Mouse (Mus musculus) embryonic facial prominence, embryonic 11.5 days (tissue): Measurements from ENCODE around the gene D10Wsu102e. TPM values are rescaled to one million over a fixed set of nuclear protein-coding genes. Genes with fewer than 3 reads are reported as not detected.

Experiments used
- ATAC-seq: fragments of 200-750 bp; cut with Nextera tagmentation; replicated peaks from 2 replicates; pipeline ENCODE4 v1.8.0; 2017; ENCODE audit warnings: low read depth; ENCODE audit not compliant: insufficient number of reproducible peaks, low FRiP score, low TSS enrichment
- DNase-seq: peaks from one replicate; pipeline ENCODE4 v3.0.0-alpha.2; 2015; ENCODE audit warnings: low spot score
- H3K27ac ChIP-seq: fragments of 300-500 bp; sonication (generic); replicated peaks from 2 replicates; pipeline ENCODE4 v1.5.1; 2014; ENCODE audit warnings: mild to moderate bottlenecking, low read depth, low read length, control low read depth
- H3K27me3 ChIP-seq: fragments of 300-500 bp; sonication (generic); 2 replicates; pipeline ENCODE4 v1.6.1; 2014; ENCODE audit warnings: mild to moderate bottlenecking, low read length, moderate library complexity, mixed read lengths; ENCODE audit not compliant: control insufficient read depth, insufficient read depth
- H3K36me3 ChIP-seq: fragments of 300-500 bp; sonication (generic); replicated peaks from 2 replicates; pipeline ENCODE4 v1.6.1; 2014; ENCODE audit warnings: low read depth, mild to moderate bottlenecking, low read length, moderate library complexity, mixed read lengths; ENCODE audit not compliant: control insufficient read depth, insufficient read depth
- H3K4me1 ChIP-seq: fragments of 300-500 bp; sonication (generic); 2 replicates; pipeline ENCODE4 v1.6.1; 2014; ENCODE audit warnings: low read length, mixed read lengths; ENCODE audit not compliant: control insufficient read depth, insufficient read depth
- H3K4me2 ChIP-seq: fragments of 300-500 bp; sonication (generic); 2 replicates; pipeline ENCODE4 v1.6.1; 2014; ENCODE audit warnings: low read depth, mild to moderate bottlenecking, control low read depth, low read length, moderate library complexity
- H3K4me3 ChIP-seq: fragments of 300-500 bp; sonication (generic); 2 replicates; pipeline ENCODE4 v1.5.1; 2014; ENCODE audit warnings: low read depth, low read length, control low read depth
- H3K9ac ChIP-seq: fragments of 300-500 bp; sonication (generic); replicated peaks from 2 replicates; pipeline ENCODE4 v1.6.1; 2014; ENCODE audit warnings: mild to moderate bottlenecking, control low read depth, low read length
- H3K9me3 ChIP-seq: fragments of 300-500 bp; sonication (generic); replicated peaks from 2 replicates; pipeline ENCODE4 v1.6.1; 2016; ENCODE audit warnings: mild to moderate bottlenecking, low read length, inconsistent platforms, mixed read lengths; ENCODE audit not compliant: control insufficient read depth
- WGBS: fragments of 180-500 bp; shearing (Covaris S2); extraction: QIAGEN DNeasy Blood & Tissue Kit; methylation state at CpG from one replicate; pipeline ENCODE4 v1.1.7; 2014; 5-methylcytosine and 5-hydroxymethylcytosine counted together
- polyA plus RNA-seq: library from polyadenylated mRNA; unstranded; fragments of >200 nt; fragmentation: Nextera tagmentation; extraction: Ambion mirVana; gene quantifications from 2 replicates; pipeline ENCODE4 v1.2.1, GENCODE M21; 2014

The D10Wsu102e gene
- 0.89 and 1.00 TPM in 2 replicates for polyA plus RNA-seq

DNA sequence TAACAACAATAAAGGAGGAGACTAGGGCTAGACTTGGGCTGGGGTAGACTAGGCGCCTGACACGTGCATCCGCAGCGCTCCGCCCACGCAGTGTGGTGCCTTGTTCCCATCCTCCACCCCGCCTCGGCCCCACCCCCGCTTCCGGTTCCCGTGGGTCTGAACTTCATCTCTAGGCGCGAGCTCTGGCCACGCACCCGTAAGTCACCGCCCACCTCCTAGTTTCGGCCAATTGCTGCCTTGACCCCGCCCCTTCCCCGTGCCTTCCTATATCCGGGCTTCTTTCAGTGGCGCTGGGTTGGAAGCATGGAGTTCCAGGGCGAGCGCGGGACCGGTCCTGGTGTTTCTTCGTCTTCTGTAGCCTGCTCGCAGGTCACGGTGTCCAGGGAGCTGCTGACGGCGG lies at the start of gene D10Wsu102e:
Gene D10Wsu102e, plus strand, starts transcription at position 266 of the 400 bp plus-strand sequence.
- DNase-seq, result peak; percentile 98
- peak within 1 kb of the TSS; percentile 57; the same call in 1 of the 2 replicates for H3K27ac ChIP-seq
- H3K4me1 ChIP-seq, result no peaks in the 10 kb centered on the region
- H3K4me3 ChIP-seq, result peak within 1 kb of the TSS; percentile 82
- no peaks in the 10 kb centered on the region; the same call in 1 of the 2 replicates for H3K36me3 ChIP-seq
- H3K9me3 ChIP-seq, result no peaks in the 10 kb centered on the region
- peak; percentile 97 for ATAC-seq
- peak within 1 kb of the TSS; percentile 56 for H3K4me2 ChIP-seq
- H3K27me3 ChIP-seq, result no peaks in the 10 kb centered on the region
- H3K9ac ChIP-seq, result peak within 1 kb of the TSS; percentile 73
- WGBS, result 0% methylated on average over 30 of the region's 30 CpGs

DNA sequence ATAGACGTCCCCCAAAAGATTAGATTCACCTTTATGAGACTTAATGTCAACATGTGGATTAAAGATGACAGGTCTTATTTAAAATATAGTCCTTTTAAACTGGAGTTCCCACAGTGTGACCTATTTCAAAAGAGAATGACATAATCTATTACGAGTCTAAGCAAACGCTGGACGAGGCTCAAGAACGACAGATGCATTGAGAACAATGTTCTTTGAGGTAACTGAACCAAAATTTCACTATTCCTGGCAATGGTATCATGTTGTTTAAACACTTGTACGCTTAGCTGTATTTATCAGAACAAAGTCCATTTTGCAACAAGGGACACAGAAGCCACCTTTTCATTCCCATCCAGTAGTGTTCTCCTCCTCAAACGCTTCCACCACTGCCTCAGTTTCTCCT lies 49.7 kb upstream of the D10Wsu102e start:
- H3K9ac ChIP-seq, result no peak overlapping the region
- WGBS, result 86% methylated on average over 7 of the region's 7 CpGs
- H3K27me3 ChIP-seq, result no peaks in the 10 kb centered on the region
- ATAC-seq (no peak), DNase-seq (no peak)
- no peak overlapping the region for H3K4me3 ChIP-seq
- no peak overlapping the region for H3K27ac ChIP-seq
- H3K9me3 ChIP-seq, result no peaks in the 10 kb centered on the region
- no peaks in the 10 kb centered on the region for H3K36me3 ChIP-seq
- no peak overlapping the region for H3K4me2 ChIP-seq
- no peaks in the 10 kb centered on the region for H3K4me1 ChIP-seq

DNA sequence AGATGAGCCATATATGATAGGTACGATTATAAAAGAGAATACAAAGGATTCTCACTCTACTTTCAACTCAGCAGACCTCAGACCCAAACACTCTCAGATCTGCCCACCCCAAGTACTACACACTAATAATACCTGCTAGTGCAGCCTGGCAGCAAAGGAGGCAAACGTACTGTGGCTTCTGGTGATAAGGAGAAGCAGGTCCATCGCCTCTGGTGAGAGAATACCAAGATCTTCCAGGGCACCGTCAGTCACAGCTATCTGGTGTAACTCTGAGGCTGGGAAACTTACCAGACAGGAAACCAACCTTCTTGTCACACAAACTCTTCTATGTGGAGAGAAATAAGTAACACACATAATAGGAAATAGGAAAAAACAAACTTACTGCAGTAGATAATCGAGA lies 47.0 kb upstream of the D10Wsu102e start:
- no peak overlapping the region for H3K4me3 ChIP-seq
- no peak overlapping the region for H3K9ac ChIP-seq
- 85% methylated on average over 5 of the region's 5 CpGs for WGBS
- no peak overlapping the region for H3K4me2 ChIP-seq
- H3K27me3 ChIP-seq, result no peaks in the 10 kb centered on the region
- DNase-seq (no peak), ATAC-seq (no peak)
- H3K27ac ChIP-seq, result no peak overlapping the region
- H3K4me1 ChIP-seq, result no peaks in the 10 kb centered on the region
- no peaks in the 10 kb centered on the region for H3K9me3 ChIP-seq
- no peaks in the 10 kb centered on the region for H3K36me3 ChIP-seq

DNA sequence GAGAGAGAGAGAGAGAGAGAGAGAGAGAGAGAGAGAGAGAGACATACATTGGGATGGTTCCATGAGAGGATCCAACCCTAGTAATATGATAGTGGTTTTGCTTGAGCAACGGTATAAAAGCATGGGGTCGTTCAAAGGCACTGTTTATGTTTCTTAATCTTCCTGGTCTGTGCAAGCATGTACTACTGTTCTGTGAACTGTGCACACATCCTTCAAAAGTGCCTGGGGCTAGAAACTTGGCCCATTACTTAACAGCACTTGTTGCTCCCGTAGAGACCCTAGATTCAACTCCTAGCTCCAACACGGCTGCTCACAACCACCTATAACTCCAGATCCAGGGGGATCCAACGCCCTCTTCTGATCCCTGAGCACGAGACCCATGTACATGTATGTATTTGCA lies 39.6 kb upstream of the D10Wsu102e start:
- no peaks in the 10 kb centered on the region for H3K4me1 ChIP-seq
- no peak overlapping the region for H3K9ac ChIP-seq
- WGBS, result 76% methylated on average over 6 of the region's 6 CpGs
- DNase-seq (no peak), ATAC-seq (no peak)
- no peak overlapping the region for H3K4me2 ChIP-seq
- H3K4me3 ChIP-seq, result no peak overlapping the region
- H3K27me3 ChIP-seq, result no peaks in the 10 kb centered on the region
- H3K36me3 ChIP-seq, result no peaks in the 10 kb centered on the region
- no peak overlapping the region for H3K27ac ChIP-seq
- H3K9me3 ChIP-seq, result no peaks in the 10 kb centered on the region

DNA sequence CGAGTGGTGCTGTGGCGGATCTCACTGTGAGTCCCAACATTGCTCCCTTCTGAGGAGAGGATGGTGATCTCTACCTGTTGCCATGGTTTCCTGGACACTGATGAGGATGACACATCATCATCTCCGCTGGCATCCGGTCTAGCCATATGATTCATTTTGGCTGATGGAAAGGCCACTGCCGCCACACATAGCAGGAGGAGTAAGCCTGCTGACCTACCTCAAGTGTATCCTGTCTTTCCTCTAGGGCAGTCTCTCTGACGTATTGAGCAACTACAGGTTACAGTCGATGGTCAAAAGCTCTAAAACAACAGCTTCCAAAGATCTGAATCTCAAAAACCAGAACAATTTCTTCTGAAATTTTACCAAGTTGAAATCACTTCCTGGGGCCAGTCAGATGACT lies 39.2 kb upstream of the D10Wsu102e start:
- Histone ChIP-seq H3K9me3 (no peaks in the 10 kb centered on the region), H3K36me3 (no peaks in the 10 kb centered on the region), H3K4me1 (no peaks in the 10 kb centered on the region), H3K27ac (no peak overlapping the region), H3K27me3 (no peaks in the 10 kb centered on the region), H3K4me2 (no peak overlapping the region), H3K4me3 (no peak overlapping the region), H3K9ac (no peak overlapping the region)
- 89% methylated on average over 7 of the region's 7 CpGs for WGBS
- ATAC-seq (no peak), DNase-seq (no peak)

DNA sequence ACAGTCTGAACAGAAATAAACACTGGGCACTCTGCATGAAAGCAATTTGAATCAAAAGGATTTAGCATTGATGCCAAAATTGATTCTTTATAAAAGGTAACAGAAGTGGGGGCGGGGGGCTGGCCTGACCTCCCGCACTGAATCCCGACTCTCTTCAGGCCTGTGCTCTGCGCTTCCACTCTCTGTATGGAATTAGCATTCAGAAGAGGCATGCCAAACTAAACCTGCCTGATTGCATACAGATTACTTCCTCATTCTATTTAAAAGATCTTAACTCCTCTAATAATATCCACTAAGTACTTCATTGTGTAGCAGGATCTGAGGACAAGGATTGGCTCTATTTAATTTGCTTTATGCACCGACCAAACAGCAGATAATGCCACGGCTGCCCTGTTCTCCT lies 38.5 kb upstream of the D10Wsu102e start:
- H3K9me3 ChIP-seq, result no peaks in the 10 kb centered on the region
- H3K27ac ChIP-seq, result no peak overlapping the region
- no peak for ATAC-seq
- no peaks in the 10 kb centered on the region for H3K36me3 ChIP-seq
- H3K27me3 ChIP-seq, result no peaks in the 10 kb centered on the region
- WGBS, result 49% methylated on average over 6 of the region's 6 CpGs
- no peak overlapping the region for H3K9ac ChIP-seq
- no peak overlapping the region for H3K4me2 ChIP-seq
- no peaks in the 10 kb centered on the region for H3K4me1 ChIP-seq
- DNase-seq, result peak; percentile 23
- H3K4me3 ChIP-seq, result no peak overlapping the region

DNA sequence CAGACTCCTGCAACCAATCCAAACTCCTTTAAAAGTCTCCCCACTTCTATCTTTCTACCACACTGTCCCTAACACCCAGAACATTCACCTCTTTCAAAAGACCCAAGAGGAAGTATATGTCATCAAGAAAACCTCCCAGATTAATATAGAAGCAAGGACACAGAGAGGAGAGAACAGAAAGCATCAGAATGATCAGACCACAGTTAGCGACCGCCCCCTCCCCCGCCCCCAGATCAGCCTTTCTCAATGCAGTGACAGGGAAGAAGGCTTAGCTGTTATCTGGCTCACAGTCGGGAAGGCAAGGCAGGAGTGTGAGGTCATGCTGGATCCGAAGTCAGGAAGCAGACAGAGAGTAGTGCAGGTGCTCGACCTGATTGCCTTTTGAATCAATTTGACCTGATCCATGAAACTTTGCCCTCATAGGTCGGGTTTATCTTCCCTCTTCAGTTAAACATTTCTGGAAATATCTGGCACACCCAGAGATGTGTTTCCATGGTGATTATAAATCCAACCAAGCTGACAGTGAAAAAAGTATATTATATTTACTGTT lies 37.4 kb upstream of the D10Wsu102e start:
- WGBS, result 52% methylated on average over 7 of the region's 7 CpGs
- Histone ChIP-seq H3K9me3 (no peaks in the 10 kb centered on the region), H3K4me2 (no peak overlapping the region), H3K27me3 (no peaks in the 10 kb centered on the region), H3K4me3 (no peak overlapping the region), H3K4me1 (no peaks in the 10 kb centered on the region), H3K9ac (no peak overlapping the region), H3K27ac (no peak overlapping the region), H3K36me3 (no peaks in the 10 kb centered on the region)
- no peak for DNase-seq
- ATAC-seq, result no peak

DNA sequence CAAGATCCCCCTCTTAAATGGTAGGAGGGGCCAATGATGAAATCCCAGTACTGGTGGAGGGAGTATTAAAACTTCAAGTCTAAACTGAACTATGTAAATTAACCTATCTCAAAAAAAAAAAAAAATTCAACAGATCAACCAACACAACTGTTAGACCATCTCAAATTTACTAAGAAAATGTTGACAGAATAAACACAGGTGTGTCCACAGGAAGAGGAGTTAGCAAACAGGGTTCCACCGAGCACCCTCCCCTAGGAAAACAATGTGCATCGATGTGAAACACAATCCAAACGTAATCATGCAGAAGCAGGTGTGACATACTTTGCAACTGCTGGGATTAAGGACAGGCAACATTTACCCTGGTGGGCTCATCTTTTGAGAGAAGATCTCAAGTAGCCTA lies 35.1 kb upstream of the D10Wsu102e start:
- no peak overlapping the region for H3K27ac ChIP-seq
- H3K27me3 ChIP-seq, result no peaks in the 10 kb centered on the region
- H3K4me1 ChIP-seq, result no peaks in the 10 kb centered on the region
- no peak overlapping the region for H3K9ac ChIP-seq
- WGBS, result 78% methylated on average over 3 of the region's 3 CpGs
- H3K4me2 ChIP-seq, result no peak overlapping the region
- H3K9me3 ChIP-seq, result no peaks in the 10 kb centered on the region
- H3K36me3 ChIP-seq, result no peaks in the 10 kb centered on the region
- no peak overlapping the region for H3K4me3 ChIP-seq
- no peak for ATAC-seq
- DNase-seq, result no peak
